In the genomic region with DNA sequence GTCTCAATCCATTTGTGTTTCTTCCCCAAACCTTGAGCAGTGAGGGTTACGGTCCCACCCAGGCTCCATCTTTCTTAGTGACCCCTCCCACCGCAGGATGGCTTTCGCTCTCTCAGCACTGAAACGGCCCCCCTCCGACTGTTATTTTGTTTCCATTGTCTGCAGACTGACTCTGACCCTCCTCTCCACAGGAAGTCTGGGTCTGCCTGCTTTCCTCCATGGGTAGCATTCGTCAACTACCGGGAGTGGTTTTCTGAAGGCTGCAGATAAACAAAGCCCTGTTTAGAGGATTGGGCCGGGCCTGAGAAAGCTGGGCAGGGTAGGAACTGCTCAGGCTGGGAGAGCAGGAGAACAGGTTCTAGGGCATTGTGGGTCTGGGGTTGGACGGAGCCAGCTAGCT, we compare ENCODE assay signal across 8 mouse cellular contexts. TPM values are rescaled to one million over a fixed set of nuclear protein-coding genes. Genes with fewer than 3 reads are reported as not detected.
DNase-seq lines count a peak whose midpoint lies in the region; ATAC-seq lines count a peak whose summit lies in the region.

No protein-coding gene starts in this region.

- H3K4me2 ChIP-seq in forebrain, embryonic 14.5 days (ENCODE audit: low read length), result no peak overlapping the region
- H3K4me2 ChIP-seq in midbrain, embryonic 13.5 days (replicated peaks), result peak overlapping the region; percentile 36

- 2% methylated on average over 9 of the region's 9 CpGs for WGBS in forebrain, embryonic 10.5 days
- WGBS in forebrain, embryonic 14.5 days, result 5% methylated on average over 9 of the region's 9 CpGs
- 2% methylated on average over 9 of the region's 9 CpGs for WGBS in embryonic facial prominence, embryonic 10.5 days
- 3% methylated on average over 9 of the region's 9 CpGs for WGBS in midbrain, embryonic 13.5 days

- peak; percentile 25 for DNase-seq in forebrain, embryonic 10.5 days (ENCODE audit: extremely low spot score, low spot score)
- DNase-seq in forebrain, embryonic 14.5 days (ENCODE audit: low spot score), result no peak
- peak; percentile 36 for DNase-seq in embryonic facial prominence, embryonic 10.5 days (ENCODE audit: low spot score)
- peak; percentile 32 for DNase-seq in kidney, postnatal 14 days
- no peak for DNase-seq in MN1 (ENCODE audit: low spot score)
- DNase-seq in layer of hippocampus, adult 11-12 months (ENCODE audit: low spot score), result no peak

- peaks cover 85% of the 10 kb centered on the region for H3K27me3 ChIP-seq in forebrain, embryonic 10.5 days (ENCODE audit: poor library complexity, severe bottlenecking)
- H3K27me3 ChIP-seq in forebrain, embryonic 14.5 days (replicated peaks; ENCODE audit: control insufficient read depth, insufficient read depth, low read length), result peaks cover 12% of the 10 kb centered on the region
- peaks cover 5% of the 10 kb centered on the region for H3K27me3 ChIP-seq in embryonic facial prominence, embryonic 10.5 days (replicated peaks; ENCODE audit: low read depth, poor library complexity, severe bottlenecking)
- H3K27me3 ChIP-seq in midbrain, embryonic 13.5 days, result peaks cover 5% of the 10 kb centered on the region; the same call in 1 of the 2 replicates

- H3K4me1 ChIP-seq in forebrain, embryonic 10.5 days, result peaks cover 31% of the 10 kb centered on the region
- peaks cover 17% of the 10 kb centered on the region; the same call in 1 of the 2 replicates for H3K4me1 ChIP-seq in forebrain, embryonic 14.5 days (ENCODE audit: control insufficient read depth, insufficient read depth, low read length)
- peaks cover 33% of the 10 kb centered on the region for H3K4me1 ChIP-seq in embryonic facial prominence, embryonic 10.5 days
- H3K4me1 ChIP-seq in midbrain, embryonic 13.5 days (replicated peaks), result peaks cover 31% of the 10 kb centered on the region

- peak overlapping the region; percentile 43 for H3K4me3 ChIP-seq in forebrain, embryonic 10.5 days
- no peak overlapping the region for H3K4me3 ChIP-seq in forebrain, embryonic 14.5 days (ENCODE audit: low read depth, low read length)
- peak overlapping the region; percentile 45 for H3K4me3 ChIP-seq in embryonic facial prominence, embryonic 10.5 days
- no peak overlapping the region for H3K4me3 ChIP-seq in midbrain, embryonic 13.5 days (replicated peaks)

- peak overlapping the region; percentile 42 for H3K27ac ChIP-seq in forebrain, embryonic 10.5 days
- no peak overlapping the region for H3K27ac ChIP-seq in forebrain, embryonic 14.5 days (ENCODE audit: low read depth, low read length)
- H3K27ac ChIP-seq in embryonic facial prominence, embryonic 10.5 days (replicated peaks), result no peak overlapping the region; the same call in 1 of the 2 replicates
- H3K27ac ChIP-seq in midbrain, embryonic 13.5 days, result peak overlapping the region; percentile 47; the same call in 1 of the 2 replicates

- no peak for ATAC-seq in forebrain, embryonic 14.5 days
- ATAC-seq in midbrain, embryonic 13.5 days, result no peak; the same call in 1 of the 2 replicates
- no peak for ATAC-seq in megakaryocyte-erythroid progenitor cell, adult 5-6 weeks (replicated peaks; ENCODE audit: low FRiP score, low TSS enrichment, poor library complexity, severe bottlenecking)

- H3K9me3 ChIP-seq in forebrain, embryonic 10.5 days, result no peaks in the 10 kb centered on the region
- H3K9me3 ChIP-seq in forebrain, embryonic 14.5 days (replicated peaks; ENCODE audit: control insufficient read depth, low read length), result no peaks in the 10 kb centered on the region
- no peaks in the 10 kb centered on the region for H3K9me3 ChIP-seq in embryonic facial prominence, embryonic 10.5 days
- no peaks in the 10 kb centered on the region for H3K9me3 ChIP-seq in midbrain, embryonic 13.5 days

- H3K36me3 ChIP-seq in forebrain, embryonic 10.5 days (replicated peaks), result no peaks in the 10 kb centered on the region
- H3K36me3 ChIP-seq in forebrain, embryonic 14.5 days (ENCODE audit: control insufficient read depth, insufficient read depth, low read length), result no peaks in the 10 kb centered on the region
- no peaks in the 10 kb centered on the region for H3K36me3 ChIP-seq in embryonic facial prominence, embryonic 10.5 days (replicated peaks)
- H3K36me3 ChIP-seq in midbrain, embryonic 13.5 days, result no peaks in the 10 kb centered on the region

- no peak overlapping the region for H3K9ac ChIP-seq in forebrain, embryonic 14.5 days (ENCODE audit: low read length)
- H3K9ac ChIP-seq in midbrain, embryonic 13.5 days (replicated peaks), result no peak overlapping the region

RNA-seq across cellular contexts. Expression of a gene that starts 1.1 kb away (rescaled TPM):
- polyA plus RNA-seq in forebrain, embryonic 10.5 days (2016; fragmentation: Nextera tagmentation; extraction: Ambion mirVana), result 0.47 and 0.66 TPM in 2 replicates
- 0.89 and 1.1 TPM in 2 replicates for polyA plus RNA-seq in forebrain, embryonic 14.5 days (2014; fragmentation: Nextera tagmentation; extraction: Ambion mirVana)
- polyA plus RNA-seq in embryonic facial prominence, embryonic 10.5 days (2016; fragmentation: Nextera tagmentation; extraction: Ambion mirVana), result 0.59 and 0.60 TPM in 2 replicates
- 2.1 and 2.5 TPM in 2 replicates for polyA plus RNA-seq in midbrain, embryonic 13.5 days (2015; fragmentation: Nextera tagmentation; extraction: Ambion mirVana)
- not detected in 2 replicates for total RNA-seq in megakaryocyte-erythroid progenitor cell, adult 5-6 weeks (2014; fragmentation: Nextera tagmentation)
- 0.34 TPM in 1 of 2 replicates, not detected in the other for total RNA-seq in megakaryocyte-erythroid progenitor cell, adult 5-6 weeks (2017)

Comparison
In these comparisons a context has a peak if more than half of its experiments do, and no peak if none do; other contexts are left out.
1. DNase-seq: peak in forebrain, embryonic 10.5 days (single experiment), embryonic facial prominence, embryonic 10.5 days (single experiment) and kidney, postnatal 14 days (single experiment); none in forebrain, embryonic 14.5 days (single experiment), MN1 (single experiment) and layer of hippocampus, adult 11-12 months (single experiment).
2. H3K27ac ChIP-seq: peak in forebrain, embryonic 10.5 days (single experiment) and midbrain, embryonic 13.5 days (single experiment); none in forebrain, embryonic 14.5 days (single experiment) and embryonic facial prominence, embryonic 10.5 days (single experiment).
3. H3K4me3 ChIP-seq: peak in forebrain, embryonic 10.5 days (single experiment) and embryonic facial prominence, embryonic 10.5 days (single experiment); none in forebrain, embryonic 14.5 days (single experiment) and midbrain, embryonic 13.5 days (single experiment).